Comparison of ENCODE assay signal across 10 mouse cellular contexts in genomic region chr4:155652283-155653085, GRCm38 (mm10). TPM values are rescaled to one million over a fixed set of nuclear protein-coding genes. Genes with fewer than 3 reads are reported as not detected.
DNase-seq lines count a peak whose midpoint lies in the region; ATAC-seq and TF ChIP-seq lines count a peak whose summit lies in the region.
"Had no signal": no experiment of that assay in that cellular context is flagged by ENCODE, and none has a peak within 500 bp of the region (broad histone marks: within the 10 kb centered on the region; RNA-seq: fewer than 3 reads in every experiment).

No protein-coding gene starts in this region.

- peak overlapping the region; percentile 66 for H3K4me2 ChIP-seq in heart, postnatal 0 days (ENCODE audit: low read depth, low read length)

- no peaks in the 10 kb centered on the region for H3K9me3 ChIP-seq in heart, embryonic 10.5 days
- no peaks in the 10 kb centered on the region for H3K9me3 ChIP-seq in heart, postnatal 0 days (replicated peaks; ENCODE audit: control insufficient read depth, low read length)
- H3K9me3 ChIP-seq in midbrain, embryonic 10.5 days (replicated peaks), result no peaks in the 10 kb centered on the region

- peaks cover 63% of the 10 kb centered on the region for H3K27me3 ChIP-seq in heart, embryonic 10.5 days (ENCODE audit: insufficient read depth, poor library complexity, severe bottlenecking)
- peaks cover 26% of the 10 kb centered on the region for H3K27me3 ChIP-seq in heart, postnatal 0 days (ENCODE audit: control insufficient read depth, insufficient read depth, low read length)
- H3K27me3 ChIP-seq in midbrain, embryonic 10.5 days (ENCODE audit: low read depth, poor library complexity, severe bottlenecking), result peaks cover 75% of the 10 kb centered on the region
- H3K27me3 ChIP-seq: CH12.LX had no signal

- no peak for DNase-seq in heart, embryonic 10.5 days (ENCODE audit: low spot score)
- no peak for DNase-seq in heart, adult 8-10 months (ENCODE audit: low spot score)
- peak; percentile 62 for DNase-seq in brain, adult 2 months (ENCODE audit: low read depth, low spot score)
- DNase-seq in heart, postnatal 0 days (ENCODE audit: low spot score), result peak; percentile 11
- no peak for DNase-seq in midbrain, embryonic 10.5 days (ENCODE audit: low spot score)
- DNase-seq in thymus, postnatal 0 days (ENCODE audit: low spot score), result no peak
- DNase-seq in left cerebral cortex, adult 9 months (ENCODE audit: low spot score in 2 of 2), result no peak
- no peak for DNase-seq in natural killer cell, adult 2 months (ENCODE audit: low spot score in 2 of 2)

- H3K4me3 ChIP-seq in heart, embryonic 10.5 days, result peak overlapping the region; percentile 72
- peak overlapping the region; percentile 53 for H3K4me3 ChIP-seq in heart, postnatal 0 days (ENCODE audit: low read depth, low read length)
- peak overlapping the region; percentile 59 for H3K4me3 ChIP-seq in midbrain, embryonic 10.5 days
- H3K4me3 ChIP-seq: erythroblast, embryonic 14.5 days had no signal

- peaks cover 60% of the 10 kb centered on the region for H3K36me3 ChIP-seq in heart, embryonic 10.5 days
- peaks cover 45% of the 10 kb centered on the region for H3K36me3 ChIP-seq in heart, postnatal 0 days (replicated peaks; ENCODE audit: control insufficient read depth, insufficient read depth, low read length)
- peaks cover 57% of the 10 kb centered on the region for H3K36me3 ChIP-seq in midbrain, embryonic 10.5 days

- no peak for TF ChIP-seq CTCF in heart, postnatal 0 days (IDR thresholded peaks at IDR 0.05; ENCODE audit: low read depth)

- peak overlapping the region; percentile 89 for H3K27ac ChIP-seq in heart, embryonic 10.5 days
- peak overlapping the region; percentile 72 for H3K27ac ChIP-seq in heart, postnatal 0 days (ENCODE audit: low read depth)
- peak overlapping the region; percentile 79 for H3K27ac ChIP-seq in midbrain, embryonic 10.5 days (replicated peaks)

- WGBS in heart, embryonic 10.5 days, result 23% methylated on average over 36 of the region's 36 CpGs
- 27% methylated on average over 36 of the region's 36 CpGs for WGBS in heart, postnatal 0 days
- WGBS in midbrain, embryonic 10.5 days, result 22% methylated on average over 36 of the region's 36 CpGs

- ATAC-seq in heart, postnatal 0 days (ENCODE audit: insufficient read depth, low read depth), result no peak

- H3K9ac ChIP-seq in heart, postnatal 0 days (replicated peaks; ENCODE audit: low read depth, low read length), result peak overlapping the region; percentile 58

- no peak for TF ChIP-seq EP300 in heart, postnatal 0 days (IDR thresholded peaks at IDR 0.05; ENCODE audit: low read depth)

- peaks cover 51% of the 10 kb centered on the region for H3K4me1 ChIP-seq in heart, embryonic 10.5 days
- peaks cover 41% of the 10 kb centered on the region for H3K4me1 ChIP-seq in heart, postnatal 0 days (ENCODE audit: control insufficient read depth, insufficient read depth)
- H3K4me1 ChIP-seq in midbrain, embryonic 10.5 days, result peaks cover 37% of the 10 kb centered on the region

RNA-seq across cellular contexts. Expression of gene Mmp23, which starts 0.7 kb away (rescaled TPM):
- 34.6 and 39.8 TPM in 2 replicates for polyA plus RNA-seq in heart, embryonic 10.5 days (2016; fragmentation: Nextera tagmentation; extraction: Ambion mirVana)
- total RNA-seq in heart, adult 8-10 months (2022), result 1 to 10 TPM; 6.7 to 9.0 (median 7.4) TPM
- 66.6 and 76.6 TPM in 2 replicates for total RNA-seq in heart, postnatal 0 days (2014; rRNA removed; ENCODE audit: low replicate concordance)
- polyA plus RNA-seq in heart, postnatal 0 days (2015; fragmentation: Nextera tagmentation; extraction: Ambion mirVana), result 49.8 and 49.9 TPM in 2 replicates
- polyA plus RNA-seq in midbrain, embryonic 10.5 days (2016; fragmentation: Nextera tagmentation; extraction: Ambion mirVana), result 4.7 TPM in 2 replicates
- polyA plus RNA-seq in thymus, postnatal 0 days (2015; fragmentation: Nextera tagmentation; extraction: Ambion mirVana), result 7.5 and 8.3 TPM in 2 replicates
- polyA plus RNA-seq: erythroblast, embryonic 14.5 days had no signal

RNA-seq across cellular contexts. Expression of gene Gm10563, which starts 7.3 kb away (rescaled TPM):
- not detected in 2 replicates for polyA plus RNA-seq in heart, embryonic 10.5 days (2016; fragmentation: Nextera tagmentation; extraction: Ambion mirVana)
- not detected for total RNA-seq in heart, adult 8-10 months (2022)
- total RNA-seq in heart, postnatal 0 days (2014; rRNA removed; ENCODE audit: low replicate concordance), result not detected in 2 replicates
- not detected in 2 replicates for polyA plus RNA-seq in heart, postnatal 0 days (2015; fragmentation: Nextera tagmentation; extraction: Ambion mirVana)
- polyA plus RNA-seq in midbrain, embryonic 10.5 days (2016; fragmentation: Nextera tagmentation; extraction: Ambion mirVana), result not detected in 2 replicates
- polyA plus RNA-seq in thymus, postnatal 0 days (2015; fragmentation: Nextera tagmentation; extraction: Ambion mirVana), result not detected in 2 replicates
- total RNA-seq: CH12.LX had no signal
- polyA plus RNA-seq: erythroblast, embryonic 14.5 days had no signal

RNA-seq across cellular contexts. Expression of gene Mib2, which starts 16.5 kb away (rescaled TPM):
- polyA plus RNA-seq in heart, embryonic 10.5 days (2016; fragmentation: Nextera tagmentation; extraction: Ambion mirVana), result 15.4 and 16.8 TPM in 2 replicates
- total RNA-seq in heart, adult 8-10 months (2022), result 10 to 100 TPM; 25.4 to 30.1 (median 27.1) TPM
- total RNA-seq in heart, postnatal 0 days (2014; rRNA removed; ENCODE audit: low replicate concordance), result 27.3 and 30.4 TPM in 2 replicates
- polyA plus RNA-seq in heart, postnatal 0 days (2015; fragmentation: Nextera tagmentation; extraction: Ambion mirVana), result 9.9 and 12.1 TPM in 2 replicates
- polyA plus RNA-seq in midbrain, embryonic 10.5 days (2016; fragmentation: Nextera tagmentation; extraction: Ambion mirVana), result 22.0 and 22.5 TPM in 2 replicates
- 14.2 and 14.4 TPM in 2 replicates for polyA plus RNA-seq in thymus, postnatal 0 days (2015; fragmentation: Nextera tagmentation; extraction: Ambion mirVana)

RNA-seq across cellular contexts. Expression of gene Cdk11b, which starts 27.8 kb away (rescaled TPM):
- 48.6 and 60.2 TPM in 2 replicates for polyA plus RNA-seq in heart, embryonic 10.5 days (2016; fragmentation: Nextera tagmentation; extraction: Ambion mirVana)
- total RNA-seq in heart, adult 8-10 months (2022), result 10 to 100 TPM; 29.2 to 37.0 (median 30.2) TPM
- total RNA-seq in heart, postnatal 0 days (2014; rRNA removed; ENCODE audit: low replicate concordance), result 8.7 and 15.3 TPM in 2 replicates
- polyA plus RNA-seq in heart, postnatal 0 days (2015; fragmentation: Nextera tagmentation; extraction: Ambion mirVana), result 36.8 TPM in 2 replicates
- polyA plus RNA-seq in midbrain, embryonic 10.5 days (2016; fragmentation: Nextera tagmentation; extraction: Ambion mirVana), result 79.6 and 82.3 TPM in 2 replicates
- polyA plus RNA-seq in thymus, postnatal 0 days (2015; fragmentation: Nextera tagmentation; extraction: Ambion mirVana), result 65.7 and 76.3 TPM in 2 replicates

RNA-seq across cellular contexts. Expression of gene Fndc10, which starts 41.7 kb away (rescaled TPM):
- polyA plus RNA-seq in heart, embryonic 10.5 days (2016; fragmentation: Nextera tagmentation; extraction: Ambion mirVana), result 0.78 and 1.7 TPM in 2 replicates
- 1 to 10 TPM in 3 of 4 experiments, under 1 TPM in 1; 0.98 to 2.4 (median 1.3) TPM for total RNA-seq in heart, adult 8-10 months (2022)
- 4.1 and 9.7 TPM in 2 replicates for total RNA-seq in heart, postnatal 0 days (2014; rRNA removed; ENCODE audit: low replicate concordance)
- polyA plus RNA-seq in heart, postnatal 0 days (2015; fragmentation: Nextera tagmentation; extraction: Ambion mirVana), result 1.8 and 2.1 TPM in 2 replicates
- polyA plus RNA-seq in midbrain, embryonic 10.5 days (2016; fragmentation: Nextera tagmentation; extraction: Ambion mirVana), result 0.98 and 1.1 TPM in 2 replicates
- 4.4 and 5.2 TPM in 2 replicates for polyA plus RNA-seq in thymus, postnatal 0 days (2015; fragmentation: Nextera tagmentation; extraction: Ambion mirVana)

Comparison
In these comparisons a context has a peak if more than half of its experiments do, and no peak if none do; other contexts are left out.
1. DNase-seq: peak in brain, adult 2 months (single experiment) and heart, postnatal 0 days (single experiment); none in heart, embryonic 10.5 days (single experiment), heart, adult 8-10 months (single experiment), midbrain, embryonic 10.5 days (single experiment), thymus, postnatal 0 days (single experiment), left cerebral cortex, adult 9 months (0 of 2) and natural killer cell, adult 2 months (0 of 2).
2. Peak in every context shown above with its lines, with median percentiles within 50 percentile points of each other: H3K27ac ChIP-seq and H3K4me3 ChIP-seq.